Mouse (Mus musculus): ENCODE measurements around the gene Mrpl44. TPM values are rescaled to one million over a fixed set of nuclear protein-coding genes. Genes with fewer than 3 reads are reported as not detected.

The Mrpl44 gene
- polyA plus RNA-seq, 1 experiment from 2014 or later: 40.3 TPM

GRCm38 (mm10) chr1:79762282-79763250, 13.3 kb upstream of the Mrpl44 start:
- Histone ChIP-seq H3K36me3 (no peaks in the 10 kb centered on the region), H3K9me3 (replicated peaks) (no peaks in the 10 kb centered on the region), H3K9ac (replicated peaks) (peak overlapping the region; percentile 97), H3K27me3 (replicated peaks) (no peaks in the 10 kb centered on the region), H3K4me3 (replicated peaks) (peak overlapping the region; percentile 94), H3K4me1 (peaks cover 37% of the 10 kb centered on the region), H3K4me2 (peak overlapping the region; percentile 87), H3K27ac (replicated peaks) (peak overlapping the region; percentile 69)
- ATAC-seq (ENCODE audit: low FRiP score): 0 out of 2 replicates have a peak, but pooled peaks have one; percentile 0
- 62% methylated on average over 16 of the region's 16 CpGs for WGBS

- H3K36me3 ChIP-seq: no peaks in the 10 kb centered on the region
- WGBS: 92% methylated on average over 2 of the region's 2 CpGs
- no peak for ATAC-seq (ENCODE audit: low FRiP score)
- H3K27ac ChIP-seq (replicated peaks): no peak overlapping the region
- H3K9ac ChIP-seq (replicated peaks): no peak overlapping the region
- H3K4me3 ChIP-seq (replicated peaks): no peak overlapping the region
- no peaks in the 10 kb centered on the region for H3K27me3 ChIP-seq (replicated peaks)
- H3K4me1 ChIP-seq: peaks cover 30% of the 10 kb centered on the region
- no peak overlapping the region for H3K4me2 ChIP-seq
- no peaks in the 10 kb centered on the region for H3K9me3 ChIP-seq (replicated peaks)
Measured at GRCm38 (mm10) chr1:79764031-79764430, 11.8 kb upstream of the Mrpl44 start.

DNA sequence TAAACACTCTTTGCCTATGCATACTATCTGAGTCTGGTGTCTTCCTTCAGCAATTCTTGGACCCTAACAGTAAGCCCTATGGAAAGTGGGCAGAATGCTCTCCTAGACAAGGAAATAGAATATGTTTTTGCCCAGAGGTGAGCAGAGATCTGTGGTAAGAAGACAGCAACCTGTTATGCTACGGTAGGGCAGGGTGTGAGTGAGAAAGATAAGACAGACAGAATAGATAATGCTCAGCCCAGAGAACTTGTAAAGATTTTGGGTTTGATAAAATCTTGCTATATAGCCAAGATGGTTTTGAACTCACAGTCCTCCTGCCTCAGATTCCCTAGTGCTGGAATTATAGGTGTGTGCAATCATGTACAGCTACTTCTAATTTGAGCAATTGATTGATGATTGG, 11.3 kb upstream of the Mrpl44 start:
- Histone ChIP-seq H3K9ac (replicated peaks) (no peak overlapping the region), H3K27me3 (replicated peaks) (no peaks in the 10 kb centered on the region), H3K9me3 (replicated peaks) (no peaks in the 10 kb centered on the region), H3K36me3 (no peaks in the 10 kb centered on the region), H3K27ac (replicated peaks) (no peak overlapping the region), H3K4me3 (replicated peaks) (no peak overlapping the region), H3K4me2 (no peak overlapping the region), H3K4me1 (peaks cover 26% of the 10 kb centered on the region)
- WGBS: 96% methylated on average over 1 of the region's 1 CpGs
- no peak for ATAC-seq (ENCODE audit: low FRiP score)

DNA sequence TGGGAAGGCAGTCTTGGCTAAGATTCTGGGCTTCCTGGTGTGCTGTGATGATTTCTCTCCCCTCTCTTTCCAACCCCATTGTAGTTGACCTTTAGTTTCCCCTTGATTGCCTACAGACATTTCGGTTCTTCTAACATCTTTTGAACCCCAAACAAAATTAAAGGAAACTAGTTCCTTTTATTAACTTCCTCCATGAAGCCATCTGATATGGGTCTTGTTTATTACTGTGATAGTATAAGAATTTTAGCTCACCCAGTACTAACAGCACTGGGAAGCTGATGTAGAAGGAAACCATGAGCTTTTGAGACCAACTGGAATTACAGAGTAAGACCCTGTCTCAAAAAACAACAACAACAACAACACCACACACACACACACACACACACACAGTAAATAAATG, 7.6 kb upstream of the Mrpl44 start:
- H3K9me3 ChIP-seq (replicated peaks): no peaks in the 10 kb centered on the region
- no peak for ATAC-seq (ENCODE audit: low FRiP score)
- 81% methylated on average over 1 of the region's 1 CpGs for WGBS
- H3K9ac ChIP-seq (replicated peaks): no peak overlapping the region
- no peaks in the 10 kb centered on the region for H3K27me3 ChIP-seq (replicated peaks)
- H3K4me3 ChIP-seq (replicated peaks): no peak overlapping the region
- H3K36me3 ChIP-seq: no peaks in the 10 kb centered on the region
- H3K4me2 ChIP-seq: no peak overlapping the region
- H3K4me1 ChIP-seq: no peaks in the 10 kb centered on the region
- no peak overlapping the region for H3K27ac ChIP-seq (replicated peaks)

- Histone ChIP-seq H3K27ac (replicated peaks) (no peak overlapping the region), H3K4me2 (no peak overlapping the region), H3K4me3 (replicated peaks) (no peak overlapping the region), H3K9me3 (replicated peaks) (no peaks in the 10 kb centered on the region), H3K27me3 (replicated peaks) (no peaks in the 10 kb centered on the region), H3K4me1 (peaks cover 18% of the 10 kb centered on the region), H3K9ac (replicated peaks) (no peak overlapping the region), H3K36me3 (peaks cover 14% of the 10 kb centered on the region)
- ATAC-seq (ENCODE audit: low FRiP score): no peak
- 74% methylated on average over 4 of the region's 4 CpGs for WGBS
Measured at GRCm38 (mm10) chr1:79774164-79774780, 1.5 kb upstream of the Mrpl44 start.

DNA sequence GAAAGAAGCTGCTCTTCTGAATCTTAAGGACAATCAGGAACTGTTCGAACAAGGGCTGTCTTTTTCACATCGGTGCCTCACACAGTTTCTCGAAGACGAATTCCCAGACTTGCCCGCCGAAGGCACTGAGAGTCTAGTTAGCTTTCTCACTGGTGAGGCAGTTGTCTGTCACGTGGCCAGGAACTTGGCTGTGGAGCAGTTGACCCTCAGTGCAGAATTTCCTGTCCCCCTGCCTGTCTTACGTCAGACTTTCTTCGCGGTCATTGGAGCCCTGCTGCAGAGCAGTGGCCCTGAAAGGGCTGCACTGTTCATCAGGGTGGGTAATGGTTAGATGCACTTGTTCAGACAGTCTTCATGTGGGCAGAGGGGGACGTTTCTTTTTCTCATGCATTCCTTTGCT, 2.2 kb downstream of the Mrpl44 start:
- 88% methylated on average over 11 of the region's 11 CpGs for WGBS

DNA sequence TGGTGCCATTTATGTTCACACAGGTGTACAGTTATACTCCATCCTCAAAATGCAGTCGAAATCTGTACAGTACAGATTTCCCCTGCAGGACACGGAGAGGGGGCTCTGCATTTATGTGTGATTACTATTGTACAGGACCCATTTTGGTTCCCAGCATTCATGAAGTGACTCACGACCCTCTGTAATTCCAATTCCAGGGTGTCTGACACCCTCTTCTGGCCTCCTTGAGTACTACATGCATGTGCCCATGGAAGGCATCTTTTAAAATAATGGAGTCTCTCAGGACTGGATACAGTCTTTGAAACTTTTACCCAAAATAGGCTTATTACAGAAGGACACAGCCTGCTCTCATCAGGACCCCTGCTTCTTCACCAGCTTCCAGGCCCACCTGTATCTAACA, 6.6 kb downstream of the Mrpl44 start:
- Histone ChIP-seq H3K4me1 (peaks cover 18% of the 10 kb centered on the region), H3K27ac (replicated peaks) (no peak overlapping the region), H3K36me3 (peaks cover 55% of the 10 kb centered on the region), H3K4me3 (replicated peaks) (no peak overlapping the region), H3K27me3 (replicated peaks) (no peaks in the 10 kb centered on the region), H3K4me2 (no peak overlapping the region), H3K9me3 (replicated peaks) (no peaks in the 10 kb centered on the region), H3K9ac (replicated peaks) (no peak overlapping the region)
- 88% methylated on average over 3 of the region's 3 CpGs for WGBS
- no peak for ATAC-seq (ENCODE audit: low FRiP score)

More for the DNA sequence above, 2.2 kb downstream of the Mrpl44 start:
- ATAC-seq (ENCODE audit: low FRiP score): no peak
- peaks cover 23% of the 10 kb centered on the region for H3K4me1 ChIP-seq
- H3K4me3 ChIP-seq (replicated peaks): no peak overlapping the region
- peaks cover 51% of the 10 kb centered on the region for H3K36me3 ChIP-seq
- no peak overlapping the region for H3K27ac ChIP-seq (replicated peaks)
- no peak overlapping the region for H3K9ac ChIP-seq (replicated peaks)
- H3K4me2 ChIP-seq: no peak overlapping the region
- H3K9me3 ChIP-seq (replicated peaks): no peaks in the 10 kb centered on the region
- no peaks in the 10 kb centered on the region for H3K27me3 ChIP-seq (replicated peaks)

DNA sequence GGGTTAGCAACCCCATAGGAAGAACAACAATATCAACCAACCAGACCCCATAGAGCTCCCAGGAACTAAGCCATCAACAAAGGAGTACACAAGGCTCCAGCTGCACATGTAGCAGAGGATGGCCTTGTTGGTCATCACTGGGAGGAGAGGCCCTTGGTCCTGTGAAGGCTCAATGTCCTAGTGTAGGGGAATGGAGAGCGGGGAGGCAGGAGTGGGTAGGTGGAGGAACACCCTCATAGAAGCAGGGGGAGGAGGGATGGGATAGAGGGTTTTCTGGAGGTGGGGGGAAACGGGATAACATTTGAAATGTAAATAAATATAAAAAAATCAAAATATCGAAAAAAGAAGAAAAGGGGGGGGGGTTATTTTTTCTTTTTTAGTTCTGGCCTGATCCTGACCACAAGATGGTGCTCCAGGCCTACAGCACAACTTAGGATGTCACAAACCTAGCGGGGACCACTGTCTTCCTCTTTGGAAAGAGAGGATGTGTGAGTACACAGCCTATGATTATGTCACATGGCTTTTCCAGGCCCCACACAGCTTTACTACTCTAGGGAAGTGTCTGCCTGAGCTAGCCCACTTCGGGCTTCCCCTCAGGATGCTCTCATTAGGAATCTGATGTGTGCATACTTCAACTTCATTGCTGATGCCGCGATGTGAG, 10.6 kb downstream of the Mrpl44 start:
- no peak overlapping the region for H3K4me3 ChIP-seq (replicated peaks)
- H3K4me1 ChIP-seq: no peaks in the 10 kb centered on the region
- peak; percentile 84 for ATAC-seq (ENCODE audit: low FRiP score)
- H3K27me3 ChIP-seq (replicated peaks): no peaks in the 10 kb centered on the region
- H3K27ac ChIP-seq (replicated peaks): no peak overlapping the region
- H3K9me3 ChIP-seq (replicated peaks): no peaks in the 10 kb centered on the region
- whole genome bisulfite sequencing: 61% methylated on average over 7 of the region's 7 CpGs
- H3K9ac ChIP-seq (replicated peaks): no peak overlapping the region
- H3K4me2 ChIP-seq: no peak overlapping the region
- H3K36me3 ChIP-seq: peaks cover 20% of the 10 kb centered on the region

GRCm38 (mm10) chr1:79797084-79797483, 21.3 kb downstream of the Mrpl44 start:
- no peaks in the 10 kb centered on the region for H3K4me1 ChIP-seq
- no peak overlapping the region for H3K27ac ChIP-seq (replicated peaks)
- H3K4me2 ChIP-seq: no peak overlapping the region
- H3K9ac ChIP-seq (replicated peaks): no peak overlapping the region
- H3K36me3 ChIP-seq: peaks cover 6% of the 10 kb centered on the region; the same call in 1 of the 2 replicates
- WGBS: 78% methylated on average over 3 of the region's 3 CpGs
- H3K9me3 ChIP-seq (replicated peaks): no peaks in the 10 kb centered on the region
- no peak for ATAC-seq (ENCODE audit: low FRiP score)
- H3K4me3 ChIP-seq (replicated peaks): no peak overlapping the region
- H3K27me3 ChIP-seq (replicated peaks): no peaks in the 10 kb centered on the region

DNA sequence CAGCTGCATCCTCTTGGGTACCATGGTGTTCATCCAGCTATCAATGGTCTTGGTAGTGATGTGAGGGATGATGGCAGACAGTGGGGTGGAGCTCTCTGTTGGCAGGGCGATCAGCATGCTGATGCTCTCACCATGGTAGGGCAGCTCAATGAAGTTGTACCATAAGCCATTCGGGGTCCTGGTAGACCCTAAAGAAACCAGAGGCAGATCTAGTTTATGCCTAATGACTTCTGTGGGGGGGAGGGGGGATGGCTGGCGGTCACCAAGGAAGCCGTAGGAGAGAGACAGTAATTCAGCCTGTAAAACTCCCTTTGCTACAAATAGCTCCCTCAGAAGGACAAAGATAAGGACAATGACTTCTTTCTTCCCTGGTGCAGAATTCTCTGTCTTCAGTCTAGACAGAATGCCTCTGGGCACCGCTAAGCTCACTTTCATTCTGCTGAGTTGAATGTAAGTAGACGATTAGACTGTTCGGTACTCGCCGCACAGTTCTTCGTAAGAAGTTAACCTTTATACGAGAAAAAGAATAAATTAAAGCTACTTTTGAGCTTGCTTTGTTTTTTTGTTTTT, 27.1 kb downstream of the Mrpl44 start:
- Histone ChIP-seq H3K27ac (replicated peaks) (0 out of 2 replicates have a peak overlapping the region, but pooled peaks have one; percentile 23), H3K9ac (replicated peaks) (no peak overlapping the region), H3K4me1 (peaks cover 4% of the 10 kb centered on the region; the same call in 1 of the 2 replicates), H3K9me3 (replicated peaks) (no peaks in the 10 kb centered on the region), H3K27me3 (replicated peaks) (no peaks in the 10 kb centered on the region), H3K4me2 (no peak overlapping the region), H3K36me3 (peaks cover 6% of the 10 kb centered on the region; the same call in 1 of the 2 replicates), H3K4me3 (replicated peaks) (no peak overlapping the region)
- peak; percentile 46; the same call in 1 of the 2 replicates for ATAC-seq (ENCODE audit: low FRiP score)
- 20% methylated on average over 11 of the region's 11 CpGs for WGBS

DNA sequence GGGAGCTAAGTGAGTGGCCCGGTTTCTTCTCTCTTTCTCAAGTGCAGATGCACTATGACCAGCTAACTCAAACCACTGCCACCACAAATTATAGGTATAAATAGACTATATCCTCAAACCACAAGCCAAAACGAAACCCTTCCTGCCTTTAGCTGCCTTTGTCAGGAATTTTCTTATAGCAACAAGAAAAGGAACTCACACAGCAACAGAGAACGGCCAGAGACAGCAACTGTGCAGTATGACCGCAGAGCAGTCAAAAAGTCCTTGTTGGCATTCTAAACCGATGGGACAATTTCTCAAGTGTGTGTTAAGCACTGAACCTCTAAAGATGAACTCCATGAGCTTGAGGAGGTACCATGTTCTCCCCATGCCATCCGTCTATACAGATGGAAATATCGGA, 27.8 kb downstream of the Mrpl44 start:
- ATAC-seq (ENCODE audit: low FRiP score): no peak
- no peak overlapping the region for H3K9ac ChIP-seq (replicated peaks)
- no peak overlapping the region for H3K27ac ChIP-seq (replicated peaks)
- H3K4me3 ChIP-seq (replicated peaks): no peak overlapping the region
- H3K9me3 ChIP-seq (replicated peaks): no peaks in the 10 kb centered on the region
- 66% methylated on average over 7 of the region's 7 CpGs for WGBS
- no peak overlapping the region for H3K4me2 ChIP-seq
- H3K4me1 ChIP-seq: peaks cover 4% of the 10 kb centered on the region; the same call in 1 of the 2 replicates
- H3K36me3 ChIP-seq: peaks cover 6% of the 10 kb centered on the region; the same call in 1 of the 2 replicates
- H3K27me3 ChIP-seq (replicated peaks): no peaks in the 10 kb centered on the region

Data from neural tube, embryonic 15.5 days (tissue).